Mouse (Mus musculus) intestine, postnatal 0 days (tissue): ENCODE measurements around the gene Prpf38b. TPM values are rescaled to one million over a fixed set of nuclear protein-coding genes. Genes with fewer than 3 reads are reported as not detected.
"Not testable (repeated sequence)": the region's sequence is repeated elsewhere in the genome, so short reads cannot be mapped to it uniquely, and the experiment has no call there.

Experiments
- ATAC-seq: fragments of 200-750 bp; cut with Nextera tagmentation; 2 replicates; pipeline ENCODE4 v1.8.0; 2017; ENCODE audit warnings: mild to moderate bottlenecking, moderate TSS enrichment, moderate library complexity
- H3K27ac ChIP-seq: fragments of 300-500 bp; sonication (generic); 2 replicates; pipeline ENCODE4 v1.5.1; 2014; ENCODE audit warnings: mild to moderate bottlenecking, low read depth, low read length, moderate library complexity
- H3K27me3 ChIP-seq: fragments of 300-500 bp; sonication (generic); replicated peaks from 2 replicates; pipeline ENCODE4 v1.6.1; 2014; ENCODE audit warnings: low read length, mixed read lengths; ENCODE audit not compliant: control insufficient read depth, insufficient read depth
- H3K36me3 ChIP-seq: fragments of 300-500 bp; sonication (generic); 2 replicates; pipeline ENCODE4 v1.6.1; 2014; ENCODE audit warnings: mild to moderate bottlenecking, moderate library complexity; ENCODE audit not compliant: control insufficient read depth, insufficient read depth
- H3K4me1 ChIP-seq: fragments of 300-500 bp; sonication (generic); replicated peaks from 2 replicates; pipeline ENCODE4 v1.6.1; 2014; ENCODE audit warnings: antibody characterized with exemption, low read length, mixed read lengths; ENCODE audit not compliant: control insufficient read depth, insufficient read depth
- H3K4me2 ChIP-seq: fragments of 300-500 bp; sonication (generic); replicated peaks from 2 replicates; pipeline ENCODE4 v1.6.1; 2014; ENCODE audit warnings: low read depth, mild to moderate bottlenecking, moderate library complexity
- H3K4me3 ChIP-seq: fragments of 300-500 bp; sonication (generic); 2 replicates; pipeline ENCODE4 v1.5.1; 2014; ENCODE audit warnings: low read depth, low read length
- H3K9ac ChIP-seq: fragments of 300-500 bp; sonication (generic); 2 replicates; pipeline ENCODE4 v1.6.1; 2014; ENCODE audit warnings: mild to moderate bottlenecking, low read depth, low read length
- H3K9me3 ChIP-seq: fragments of 300-500 bp; sonication (generic); 2 replicates; pipeline ENCODE4 v1.6.1; 2016; ENCODE audit warnings: mixed run types; ENCODE audit not compliant: control insufficient read depth
- CTCF ChIP-seq: sonication (generic); IDR thresholded peaks from 2 replicates; pipeline ENCODE4 v1.5.1; 2016; ENCODE audit warnings: low read depth, mild to moderate bottlenecking, control low read depth, antibody characterized with exemption, moderate library complexity
- WGBS: fragments of 180-500 bp; shearing (Covaris S2); extraction: QIAGEN DNeasy Blood & Tissue Kit; methylation state at CpG from one replicate; pipeline ENCODE4 v1.1.7; 2014; 5-methylcytosine and 5-hydroxymethylcytosine counted together
- polyA plus RNA-seq: library from polyadenylated mRNA; unstranded; fragments of >200 nt; fragmentation: Nextera tagmentation; extraction: Ambion mirVana; gene quantifications from 2 replicates; pipeline ENCODE4 v1.2.1, GENCODE M21; 2015

Prpf38b gene
- polyA plus RNA-seq, 1 experiment from 2014 or later = 29.5 TPM

DNA sequence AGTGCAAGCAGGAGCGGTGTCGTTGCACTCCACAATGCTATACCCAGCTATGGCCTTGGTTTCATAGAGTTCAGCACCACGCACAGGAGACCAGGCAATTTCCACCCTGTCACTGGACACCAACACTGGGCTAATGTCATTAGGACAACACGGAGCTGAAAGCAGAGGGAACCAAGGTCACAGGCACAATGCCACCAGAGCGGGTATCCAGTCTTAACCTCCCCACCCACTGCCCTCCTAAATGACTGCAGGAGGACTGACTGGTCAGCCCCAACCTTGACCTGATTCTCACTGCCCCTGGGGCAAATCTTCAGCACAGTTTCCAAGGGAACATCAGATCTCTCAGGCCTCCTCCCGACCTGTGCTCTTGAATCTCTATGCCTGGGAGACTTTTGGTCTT is 40.9 kb downstream of the Prpf38b start:
- no peak for TF ChIP-seq CTCF
- 84% methylated on average over 6 of the region's 6 CpGs for WGBS

GRCm38 (mm10) chr3:108867449-108867848 is 44.1 kb downstream of the Prpf38b start:
- ATAC-seq = no peak
- 88% methylated on average over 3 of the region's 3 CpGs for WGBS

More for the DNA sequence above, 40.9 kb downstream of the Prpf38b start:
- no peaks in the 10 kb centered on the region for H3K36me3 ChIP-seq
- no peak overlapping the region for H3K9ac ChIP-seq
- no peaks in the 10 kb centered on the region for H3K9me3 ChIP-seq
- H3K4me3 ChIP-seq = no peak overlapping the region
- no peaks in the 10 kb centered on the region for H3K4me1 ChIP-seq
- H3K27me3 ChIP-seq = no peaks in the 10 kb centered on the region
- no peak for ATAC-seq
- H3K27ac ChIP-seq = no peak overlapping the region
- H3K4me2 ChIP-seq = no peak overlapping the region

GRCm38 (mm10) chr3:108865676-108866075 is 45.9 kb downstream of the Prpf38b start:
- no peaks in the 10 kb centered on the region for H3K9me3 ChIP-seq
- no peaks in the 10 kb centered on the region for H3K36me3 ChIP-seq
- H3K27me3 ChIP-seq = no peaks in the 10 kb centered on the region
- no peak for TF ChIP-seq CTCF
- no peaks in the 10 kb centered on the region for H3K4me1 ChIP-seq
- ATAC-seq = no peak
- H3K9ac ChIP-seq = no peak overlapping the region
- 84% methylated on average over 3 of the region's 3 CpGs for WGBS
- no peak overlapping the region for H3K4me3 ChIP-seq
- H3K4me2 ChIP-seq = no peak overlapping the region
- no peak overlapping the region for H3K27ac ChIP-seq

More at GRCm38 (mm10) chr3:108867449-108867848, 44.1 kb downstream of the Prpf38b start:
- H3K4me2 ChIP-seq = no peak overlapping the region
- H3K27me3 ChIP-seq = no peaks in the 10 kb centered on the region
- no peaks in the 10 kb centered on the region for H3K36me3 ChIP-seq
- no peak overlapping the region for H3K4me3 ChIP-seq
- no peaks in the 10 kb centered on the region for H3K4me1 ChIP-seq
- no peak overlapping the region for H3K9ac ChIP-seq
- H3K9me3 ChIP-seq = no peaks in the 10 kb centered on the region
- no peak for TF ChIP-seq CTCF
- no peak overlapping the region for H3K27ac ChIP-seq

DNA sequence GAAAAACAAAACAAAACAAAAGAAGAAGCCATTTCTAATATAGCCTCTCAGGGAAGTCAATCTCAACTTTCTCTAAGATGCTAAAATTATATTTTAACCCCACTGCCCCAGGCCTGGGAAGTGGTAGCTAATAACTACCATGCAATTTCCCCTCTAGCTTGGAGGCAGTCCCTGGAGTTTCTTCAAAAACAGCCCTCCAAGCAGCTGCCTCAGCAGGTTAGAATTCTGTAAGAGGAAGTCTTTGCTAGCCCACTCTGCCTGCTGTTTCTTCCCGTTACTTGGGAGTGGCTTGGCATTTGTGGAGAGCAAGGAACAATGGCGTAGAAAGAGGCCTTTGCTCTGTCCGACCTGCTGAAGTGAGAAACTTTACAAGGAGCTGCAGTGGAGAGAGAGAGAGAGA is 46.4 kb downstream of the Prpf38b start:
- H3K36me3 ChIP-seq = no peaks in the 10 kb centered on the region
- TF ChIP-seq CTCF = no peak
- H3K4me3 ChIP-seq = no peak overlapping the region
- no peaks in the 10 kb centered on the region for H3K9me3 ChIP-seq
- ATAC-seq = no peak
- no peak overlapping the region for H3K27ac ChIP-seq
- WGBS = 35% methylated on average over 3 of the region's 3 CpGs
- no peaks in the 10 kb centered on the region for H3K4me1 ChIP-seq
- no peaks in the 10 kb centered on the region for H3K27me3 ChIP-seq
- H3K9ac ChIP-seq = no peak overlapping the region
- no peak overlapping the region for H3K4me2 ChIP-seq

GRCm38 (mm10) chr3:108863091-108863490 is 48.4 kb downstream of the Prpf38b start:
- no peak for ATAC-seq
- Histone ChIP-seq H3K4me1 (0 out of 2 replicates have a peak, but pooled peaks cover 2% of the 10 kb centered on the region), H3K27ac (no peak overlapping the region), H3K9me3 (no peaks in the 10 kb centered on the region), H3K9ac (no peak overlapping the region), H3K4me2 (no peak overlapping the region), H3K27me3 (no peaks in the 10 kb centered on the region), H3K36me3 (no peaks in the 10 kb centered on the region), H3K4me3 (no peak overlapping the region)
- whole genome bisulfite sequencing = 78% methylated on average over 10 of the region's 10 CpGs
- TF ChIP-seq CTCF = no peak

DNA sequence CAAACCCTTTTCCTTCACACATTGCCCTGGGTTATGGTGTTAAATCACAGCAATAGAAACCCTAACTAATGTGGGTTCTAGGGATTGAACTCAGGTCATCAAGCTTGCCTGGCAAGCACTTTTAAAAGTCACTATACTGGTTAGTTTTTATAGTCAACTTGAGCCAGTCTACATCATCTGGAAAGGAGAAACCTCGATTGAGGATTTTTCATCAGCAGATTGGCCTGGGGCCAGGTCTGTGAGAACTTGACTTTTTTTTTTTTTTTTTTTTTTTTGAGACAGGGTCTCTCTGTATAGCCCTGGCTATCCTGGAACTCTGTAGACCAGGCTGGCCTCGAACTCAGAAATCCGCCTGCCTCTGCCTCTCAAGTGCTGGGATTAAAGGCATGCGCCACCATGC is 49.2 kb downstream of the Prpf38b start:
- 79% methylated on average over 4 of the region's 4 CpGs for WGBS

DNA sequence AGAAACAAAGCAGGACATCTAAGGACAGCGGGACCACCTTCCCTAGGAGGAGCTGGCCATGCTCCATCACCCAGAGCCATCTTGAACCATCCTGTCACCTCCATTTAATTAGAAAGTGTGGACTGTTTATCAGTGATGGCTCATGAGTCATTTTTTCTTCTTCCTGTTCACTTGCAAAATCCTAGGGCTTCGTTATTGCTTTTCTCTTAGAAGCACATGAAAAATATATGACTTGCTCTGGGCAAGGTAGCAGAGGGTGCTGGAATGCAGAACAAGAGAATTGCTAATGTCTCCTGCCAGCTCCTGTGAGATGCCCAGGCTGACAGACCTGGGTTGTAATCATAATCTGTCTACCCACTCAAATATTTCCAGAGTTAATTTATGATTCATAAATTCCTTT is 50.7 kb downstream of the Prpf38b start:
- no peak overlapping the region for H3K27ac ChIP-seq
- ATAC-seq = no peak
- 0 out of 2 replicates have a peak, but pooled peaks cover 2% of the 10 kb centered on the region for H3K4me1 ChIP-seq
- WGBS = 67% methylated on average over 2 of the region's 2 CpGs
- H3K9me3 ChIP-seq = no peaks in the 10 kb centered on the region
- H3K4me2 ChIP-seq = no peak overlapping the region
- no peaks in the 10 kb centered on the region for H3K36me3 ChIP-seq
- H3K4me3 ChIP-seq = no peak overlapping the region
- H3K27me3 ChIP-seq = no peaks in the 10 kb centered on the region
- H3K9ac ChIP-seq = no peak overlapping the region
- TF ChIP-seq CTCF = no peak

More for the DNA sequence above, 49.2 kb downstream of the Prpf38b start:
- not testable (repeated sequence) for H3K27me3 ChIP-seq, H3K4me1 ChIP-seq, H3K9me3 ChIP-seq, H3K4me3 ChIP-seq, H3K27ac ChIP-seq, ATAC-seq, H3K36me3 ChIP-seq, H3K4me2 ChIP-seq, H3K9ac ChIP-seq
